Mouse (Mus musculus) embryonic facial prominence, embryonic 15.5 days (tissue): Measurements from ENCODE around the gene Dapl1. TPM values are rescaled to one million over a fixed set of nuclear protein-coding genes. Genes with fewer than 3 reads are reported as not detected.
A peak's percentile ranks its signal among the peaks of the same experiment; 100 is the strongest.

Source experiments
- ATAC-seq: fragments of 200-750 bp; cut with Nextera tagmentation; 2 replicates; pipeline ENCODE4 v1.8.0; 2017; ENCODE audit warnings: low read depth, moderate TSS enrichment; ENCODE audit not compliant: insufficient number of reproducible peaks, low FRiP score, low TSS enrichment
- H3K27ac ChIP-seq: fragments of 300-500 bp; sonication (generic); replicated peaks from 2 replicates; pipeline ENCODE4 v1.5.1; 2015; ENCODE audit warnings: mild to moderate bottlenecking, inconsistent platforms
- H3K27me3 ChIP-seq: fragments of 300-500 bp; sonication (generic); 2 replicates; pipeline ENCODE4 v1.6.1; 2015; ENCODE audit warnings: inconsistent platforms
- H3K36me3 ChIP-seq: fragments of 300-500 bp; sonication (generic); 2 replicates; pipeline ENCODE4 v1.6.1; 2015; ENCODE audit warnings: mild to moderate bottlenecking, inconsistent platforms
- H3K4me1 ChIP-seq: fragments of 300-500 bp; sonication (generic); 2 replicates; pipeline ENCODE4 v1.6.1; 2015; ENCODE audit warnings: inconsistent platforms
- H3K4me2 ChIP-seq: fragments of 300-500 bp; sonication (generic); replicated peaks from 2 replicates; pipeline ENCODE4 v1.6.1; 2015; ENCODE audit warnings: mild to moderate bottlenecking, inconsistent platforms
- H3K4me3 ChIP-seq: fragments of 300-500 bp; sonication (generic); replicated peaks from 2 replicates; pipeline ENCODE4 v1.5.1; 2015; ENCODE audit warnings: mild to moderate bottlenecking, inconsistent platforms
- H3K9ac ChIP-seq: fragments of 300-500 bp; sonication (generic); 2 replicates; pipeline ENCODE4 v1.6.1; 2015; ENCODE audit warnings: inconsistent platforms
- H3K9me3 ChIP-seq: fragments of 300-500 bp; sonication (generic); replicated peaks from 2 replicates; pipeline ENCODE4 v1.6.1; 2016; ENCODE audit warnings: inconsistent platforms
- WGBS: fragments of 180-500 bp; shearing (Covaris S2); methylation state at CpG from one replicate; pipeline ENCODE4 v1.1.7; 2015; 5-methylcytosine and 5-hydroxymethylcytosine counted together
- polyA plus RNA-seq: library from polyadenylated mRNA; unstranded; fragments of >200 nt; fragmentation: Nextera tagmentation; extraction: Ambion mirVana; gene quantifications from 2 replicates; pipeline ENCODE4 v1.2.1, GENCODE M21; 2015

Dapl1 gene
- polyA plus RNA-seq, 1 experiment from 2014 or later: 31.0 TPM

GRCm38 (mm10) chr2:59451675-59452074 is 32.8 kb upstream of the Dapl1 start:
- 0 out of 2 replicates have a peak, but pooled peaks cover 4% of the 10 kb centered on the region for H3K4me1 ChIP-seq
- H3K9ac ChIP-seq: no peak overlapping the region
- H3K4me3 ChIP-seq: no peak overlapping the region
- H3K4me2 ChIP-seq: no peak overlapping the region
- no peaks in the 10 kb centered on the region for H3K9me3 ChIP-seq
- H3K27me3 ChIP-seq: no peaks in the 10 kb centered on the region
- 84% methylated on average over 2 of the region's 2 CpGs for WGBS
- H3K36me3 ChIP-seq: no peaks in the 10 kb centered on the region
- no peak overlapping the region for H3K27ac ChIP-seq
- no peak for ATAC-seq

GRCm38 (mm10) chr2:59452102-59452501 is 32.4 kb upstream of the Dapl1 start:
- no peak for ATAC-seq
- WGBS: 78% methylated on average over 3 of the region's 3 CpGs
- Histone ChIP-seq H3K27me3 (no peaks in the 10 kb centered on the region), H3K9ac (no peak overlapping the region), H3K4me1 (no peaks in the 10 kb centered on the region), H3K4me3 (no peak overlapping the region), H3K27ac (no peak overlapping the region), H3K4me2 (no peak overlapping the region), H3K9me3 (no peaks in the 10 kb centered on the region), H3K36me3 (no peaks in the 10 kb centered on the region)

GRCm38 (mm10) chr2:59462086-59462485 is 22.4 kb upstream of the Dapl1 start:
- no peak for ATAC-seq

GRCm38 (mm10) chr2:59463428-59464182 is 20.8 kb upstream of the Dapl1 start:
- H3K4me3 ChIP-seq: no peak overlapping the region
- WGBS: 53% methylated on average over 12 of the region's 12 CpGs

More at GRCm38 (mm10) chr2:59462086-59462485, 22.4 kb upstream of the Dapl1 start:
- no peak overlapping the region for H3K9ac ChIP-seq
- H3K27me3 ChIP-seq: no peaks in the 10 kb centered on the region
- H3K4me3 ChIP-seq: no peak overlapping the region
- no peaks in the 10 kb centered on the region for H3K9me3 ChIP-seq
- 77% methylated on average over 6 of the region's 6 CpGs for WGBS
- H3K4me1 ChIP-seq: peaks cover 2% of the 10 kb centered on the region; the same call in 1 of the 2 replicates
- no peak overlapping the region for H3K4me2 ChIP-seq
- H3K27ac ChIP-seq: no peak overlapping the region
- H3K36me3 ChIP-seq: no peaks in the 10 kb centered on the region

GRCm38 (mm10) chr2:59465671-59466070 is 18.8 kb upstream of the Dapl1 start:
- H3K4me3 ChIP-seq: no peak overlapping the region
- WGBS: 76% methylated on average over 5 of the region's 5 CpGs
- H3K36me3 ChIP-seq: no peaks in the 10 kb centered on the region
- no peaks in the 10 kb centered on the region for H3K27me3 ChIP-seq
- H3K4me2 ChIP-seq: no peak overlapping the region
- no peak overlapping the region for H3K27ac ChIP-seq
- peaks cover 21% of the 10 kb centered on the region for H3K4me1 ChIP-seq
- no peak for ATAC-seq
- no peak overlapping the region for H3K9ac ChIP-seq
- no peaks in the 10 kb centered on the region for H3K9me3 ChIP-seq

More at GRCm38 (mm10) chr2:59463428-59464182, 20.8 kb upstream of the Dapl1 start:
- H3K36me3 ChIP-seq: no peaks in the 10 kb centered on the region
- H3K27ac ChIP-seq: no peak overlapping the region
- no peak overlapping the region for H3K4me2 ChIP-seq
- H3K4me1 ChIP-seq: peaks cover 11% of the 10 kb centered on the region; the same call in 1 of the 2 replicates
- no peaks in the 10 kb centered on the region for H3K9me3 ChIP-seq
- H3K27me3 ChIP-seq: no peaks in the 10 kb centered on the region
- no peak for ATAC-seq
- no peak overlapping the region for H3K9ac ChIP-seq

GRCm38 (mm10) chr2:59466358-59466757 is 18.1 kb upstream of the Dapl1 start:
- peaks cover 27% of the 10 kb centered on the region for H3K4me1 ChIP-seq
- H3K9ac ChIP-seq: no peak overlapping the region
- ATAC-seq: no peak
- no peak overlapping the region for H3K4me2 ChIP-seq
- H3K27ac ChIP-seq: 0 out of 2 replicates have a peak overlapping the region, but pooled peaks have one; percentile 24
- no peak overlapping the region for H3K4me3 ChIP-seq
- 71% methylated on average over 5 of the region's 5 CpGs for WGBS
- H3K27me3 ChIP-seq: no peaks in the 10 kb centered on the region
- no peaks in the 10 kb centered on the region for H3K9me3 ChIP-seq
- H3K36me3 ChIP-seq: no peaks in the 10 kb centered on the region

GRCm38 (mm10) chr2:59467085-59467484 is 17.4 kb upstream of the Dapl1 start:
- Histone ChIP-seq H3K27ac (peak overlapping the region; percentile 24; the same call in 1 of the 2 replicates), H3K4me1 (peaks cover 29% of the 10 kb centered on the region), H3K9me3 (no peaks in the 10 kb centered on the region), H3K9ac (no peak overlapping the region), H3K4me3 (no peak overlapping the region), H3K4me2 (no peak overlapping the region), H3K27me3 (no peaks in the 10 kb centered on the region), H3K36me3 (no peaks in the 10 kb centered on the region)
- peak; percentile 78 for ATAC-seq
- 18% methylated on average over 4 of the region's 4 CpGs for WGBS

- Histone ChIP-seq H3K27ac (no peak overlapping the region), H3K4me1 (peaks cover 29% of the 10 kb centered on the region), H3K4me2 (no peak overlapping the region), H3K9me3 (no peaks in the 10 kb centered on the region), H3K27me3 (no peaks in the 10 kb centered on the region), H3K4me3 (no peak overlapping the region), H3K36me3 (no peaks in the 10 kb centered on the region), H3K9ac (no peak overlapping the region)
- no peak for ATAC-seq
- WGBS: 84% methylated on average over 6 of the region's 6 CpGs
These were observed 16.5 kb upstream of the Dapl1 start for GRCm38 (mm10) chr2:59467976-59468375.

- H3K27ac ChIP-seq: peak overlapping the region; percentile 68; the same call in 1 of the 2 replicates
- 66% methylated on average over 8 of the region's 8 CpGs for WGBS
These were observed 14.7 kb upstream of the Dapl1 start for GRCm38 (mm10) chr2:59469590-59470245.

GRCm38 (mm10) chr2:59470326-59471031 is 14.0 kb upstream of the Dapl1 start:
- WGBS: 47% methylated on average over 11 of the region's 11 CpGs

More at GRCm38 (mm10) chr2:59469590-59470245, 14.7 kb upstream of the Dapl1 start:
- Histone ChIP-seq H3K9me3 (no peaks in the 10 kb centered on the region), H3K27me3 (no peaks in the 10 kb centered on the region), H3K4me2 (no peak overlapping the region), H3K4me3 (no peak overlapping the region), H3K9ac (no peak overlapping the region), H3K4me1 (peaks cover 29% of the 10 kb centered on the region), H3K36me3 (no peaks in the 10 kb centered on the region)
- ATAC-seq: no peak

More at GRCm38 (mm10) chr2:59470326-59471031, 14.0 kb upstream of the Dapl1 start:
- H3K4me2 ChIP-seq: no peak overlapping the region
- no peaks in the 10 kb centered on the region for H3K9me3 ChIP-seq
- peak overlapping the region; percentile 68 for H3K27ac ChIP-seq
- no peaks in the 10 kb centered on the region for H3K27me3 ChIP-seq
- no peak for ATAC-seq
- H3K4me3 ChIP-seq: no peak overlapping the region
- no peaks in the 10 kb centered on the region for H3K36me3 ChIP-seq
- H3K9ac ChIP-seq: no peak overlapping the region
- peaks cover 29% of the 10 kb centered on the region for H3K4me1 ChIP-seq
